Mouse (Mus musculus) left cerebral cortex, adult 18-20 months (tissue): ENCODE data around the gene Mettl7b. TPM values are rescaled to one million over a fixed set of nuclear protein-coding genes. Genes with fewer than 3 reads are reported as not detected.
A peak's percentile ranks its signal among the peaks of the same experiment; 100 is the strongest.

Experiments used
- DNase-seq, 2 experiments: peaks; one replicate each; pipeline ENCODE4 v3.0.0; 2021 to 2022; ENCODE audit warnings: low spot score in 2 of 2, mixed read lengths in 1 of 2
- total RNA-seq, 2 experiments: library from RNA; stranded (reverse); gene quantifications; 2 replicates each; pipeline ENCODE4 v1.2.3; 2021

Mettl7b gene
- total RNA-seq, 2 experiments from 2014 or later, result not detected

DNA sequence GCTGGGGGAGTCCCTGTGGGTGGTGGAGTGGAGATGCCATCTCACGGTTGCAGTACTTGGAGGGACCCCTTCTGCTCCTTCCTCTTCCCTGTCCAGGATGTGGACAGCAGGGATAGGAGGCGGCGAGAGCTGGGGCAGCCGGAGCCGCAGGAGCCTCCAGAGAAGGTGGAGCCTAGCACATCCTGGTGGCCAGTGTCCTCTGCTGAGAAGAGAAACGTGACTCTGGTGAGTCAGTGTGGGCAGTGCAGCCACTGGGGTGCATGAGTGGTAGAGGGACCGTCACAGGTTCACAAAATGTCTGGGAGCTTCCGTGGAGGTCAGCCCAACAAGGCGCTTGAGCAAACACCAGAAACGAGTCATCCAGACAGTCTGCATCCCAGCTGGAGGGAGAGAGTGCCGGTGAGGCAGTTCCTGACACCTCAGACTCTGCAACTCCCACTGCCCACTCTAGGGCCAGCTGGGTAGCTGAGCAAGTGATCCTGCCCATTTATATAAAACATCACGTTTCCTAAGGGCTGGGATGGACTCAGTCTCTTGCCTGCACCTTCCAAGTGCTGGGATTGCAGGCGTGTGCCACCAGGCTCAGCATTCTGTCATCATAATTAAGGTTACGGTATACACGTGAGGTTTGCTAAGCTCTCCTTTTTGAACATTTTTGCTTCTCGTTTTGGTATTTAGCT, 10.4 kb downstream of the Mettl7b start:
- no peak for DNase-seq

DNA sequence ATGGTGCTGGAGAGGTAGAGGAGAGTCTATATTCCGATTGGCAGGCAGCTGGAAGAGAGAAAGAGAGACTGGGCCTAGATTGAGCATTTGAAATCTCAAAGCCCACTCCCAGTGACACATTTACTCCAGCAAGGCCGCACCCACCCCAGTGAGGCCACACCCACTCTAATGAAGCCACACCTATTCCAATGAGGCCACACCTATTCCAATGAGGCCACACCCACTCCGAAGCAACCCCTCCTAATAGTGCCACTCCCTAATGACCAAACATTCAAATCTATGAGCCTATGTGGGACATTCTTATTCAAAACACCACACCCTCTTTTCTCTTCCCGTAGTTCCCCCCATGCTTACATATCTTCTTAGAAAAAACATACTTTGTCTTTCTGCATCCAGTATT, 13.3 kb downstream of the Mettl7b start:
- no peak for DNase-seq

DNA sequence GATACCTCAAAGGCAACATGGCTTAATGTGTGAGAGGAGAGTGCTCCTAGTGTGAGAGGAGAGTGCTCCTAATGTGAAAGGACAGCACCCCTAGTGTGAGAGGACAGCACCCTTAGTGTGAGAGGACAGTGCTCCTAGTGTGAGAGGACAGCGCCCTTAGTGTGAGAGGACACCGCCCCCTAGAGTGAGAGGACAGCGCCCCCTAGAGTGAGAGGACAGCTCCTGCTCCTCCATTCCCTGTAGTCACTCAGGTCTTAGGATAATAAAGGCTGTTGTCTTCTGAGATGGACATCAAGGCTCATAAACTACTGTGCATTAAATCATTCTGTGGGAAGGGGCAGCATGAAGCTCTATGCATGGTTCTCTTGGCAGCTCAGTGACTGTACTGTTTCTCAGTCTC, 15.1 kb downstream of the Mettl7b start:
- DNase-seq, result no peak

DNA sequence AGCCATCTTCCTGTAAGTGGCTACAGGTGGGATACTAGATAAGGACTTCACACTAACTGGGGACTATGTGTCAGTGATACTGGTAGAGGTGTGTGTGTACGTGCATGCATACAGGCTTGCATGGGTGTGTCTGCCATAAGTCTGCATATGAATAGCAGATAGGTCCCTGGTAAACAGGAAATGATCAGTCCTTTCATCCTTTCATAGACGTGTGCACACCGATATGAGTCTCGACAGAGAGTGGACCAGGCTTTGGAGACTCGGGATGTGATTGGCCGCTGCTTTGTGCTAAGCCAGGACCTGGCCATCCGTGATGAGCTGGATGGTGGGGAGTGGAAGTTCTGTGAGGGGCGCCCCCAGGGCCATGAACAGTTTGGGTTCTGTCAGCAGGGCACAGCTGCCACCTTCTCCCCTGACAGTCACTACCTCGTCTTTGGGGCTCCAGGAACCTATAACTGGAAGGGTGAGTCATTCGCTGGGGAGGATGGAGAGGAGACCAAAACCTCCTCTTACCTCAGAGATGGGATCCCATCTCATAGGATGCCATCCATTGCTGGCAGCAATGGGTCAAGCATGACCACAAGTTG, 20.2 kb downstream of the Mettl7b start:
- DNase-seq, result no peak

DNA sequence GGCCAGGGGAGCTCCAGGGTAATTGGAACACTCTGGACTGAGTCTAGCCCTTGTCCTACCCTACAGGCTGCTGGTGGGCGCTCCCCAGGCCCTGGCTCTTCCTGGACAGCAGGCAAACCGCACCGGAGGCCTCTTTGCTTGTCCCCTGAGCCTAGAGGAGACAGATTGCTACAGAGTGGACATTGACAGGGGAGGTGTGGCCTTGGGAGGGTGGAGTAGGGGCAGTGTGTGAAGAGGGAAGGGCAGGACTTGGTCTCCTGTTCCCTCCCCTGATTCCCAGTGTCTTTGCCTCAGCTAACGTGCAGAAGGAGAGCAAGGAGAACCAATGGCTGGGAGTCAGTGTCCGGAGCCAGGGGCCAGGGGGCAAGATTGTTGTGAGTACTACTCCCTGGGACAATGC, 21.8 kb downstream of the Mettl7b start:
- DNase-seq, result no peak

DNA sequence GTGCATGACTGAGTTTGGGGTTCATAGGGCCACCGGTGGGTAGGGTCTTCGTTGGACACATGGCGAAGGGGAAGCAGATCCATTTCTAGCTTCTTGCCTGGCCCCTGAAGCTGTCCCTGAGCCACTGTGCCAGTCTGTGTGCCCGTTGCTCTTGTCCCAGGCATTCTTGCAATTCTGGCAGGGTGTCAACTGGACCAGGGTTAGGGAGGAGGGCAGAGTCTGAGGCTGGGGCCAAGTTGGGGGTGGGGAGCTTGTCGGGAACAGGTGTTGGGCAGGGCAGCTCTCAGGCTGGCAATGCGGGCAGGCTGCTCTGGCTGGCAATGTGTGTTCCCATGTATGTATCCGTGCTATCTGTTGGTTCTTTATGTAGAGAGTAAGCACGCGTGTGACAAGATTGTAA, 22.3 kb downstream of the Mettl7b start:
- DNase-seq, result no peak

DNA sequence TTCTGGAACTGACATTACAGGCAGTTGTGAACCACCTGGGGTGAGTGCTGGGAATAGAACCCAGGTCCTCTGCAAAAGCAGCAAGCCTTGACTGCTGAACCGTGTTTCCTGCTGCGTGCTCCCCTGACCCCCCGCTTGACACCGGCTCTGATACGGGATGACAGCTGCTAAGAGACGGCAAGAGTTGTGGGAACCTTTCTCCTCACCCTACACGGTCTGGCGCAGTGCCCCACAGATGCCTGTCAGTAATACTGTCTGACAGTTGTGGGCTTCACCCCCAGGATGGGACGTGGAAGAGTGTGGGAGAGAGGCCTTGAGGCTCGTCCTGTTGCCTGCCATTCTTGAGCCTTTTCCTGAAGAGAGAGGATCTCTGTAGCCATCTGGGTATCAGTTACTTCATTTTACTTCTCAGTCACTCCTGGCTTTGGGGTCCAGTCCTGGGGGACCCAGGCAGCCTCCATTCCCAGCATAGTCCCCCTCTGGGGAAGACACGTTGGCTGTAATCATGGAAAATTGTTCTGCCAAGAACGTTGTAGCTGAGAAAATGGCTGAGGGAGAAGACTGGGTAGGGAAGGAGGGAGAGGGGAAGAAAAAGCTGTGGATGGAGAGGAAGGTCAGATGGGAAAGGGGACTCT, 22.9 kb downstream of the Mettl7b start:
- DNase-seq, result no peak

DNA sequence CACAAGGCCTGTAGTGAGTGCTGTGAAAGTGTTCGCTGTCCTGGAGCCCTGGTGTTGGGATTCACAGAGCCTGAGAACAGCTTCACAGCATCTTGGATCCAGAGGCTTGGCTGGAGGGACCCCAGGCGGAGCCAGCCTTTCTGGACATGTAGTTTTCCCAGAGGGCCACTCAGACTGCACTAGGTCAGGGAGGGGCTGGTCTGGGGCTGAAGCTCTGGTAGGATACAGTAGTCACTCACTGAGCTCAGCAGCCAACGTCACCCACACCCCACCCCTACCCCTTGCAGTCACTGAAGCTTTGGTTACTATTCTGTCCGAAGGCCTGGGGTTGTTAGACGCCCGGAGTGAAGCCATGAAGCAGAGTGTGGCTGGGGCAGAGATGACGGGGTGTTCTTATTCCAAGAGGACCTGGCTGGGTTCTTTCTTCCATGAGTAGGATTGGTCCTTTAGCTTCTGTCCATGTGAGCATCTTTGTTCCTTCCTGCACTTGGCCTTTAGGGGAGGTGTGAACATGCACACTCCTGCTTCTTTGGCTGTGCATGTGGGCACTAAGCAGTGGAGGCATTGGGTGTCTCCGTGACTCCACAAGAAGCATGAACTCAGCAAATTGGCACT, 24.9 kb downstream of the Mettl7b start:
- DNase-seq, result no peak

DNA sequence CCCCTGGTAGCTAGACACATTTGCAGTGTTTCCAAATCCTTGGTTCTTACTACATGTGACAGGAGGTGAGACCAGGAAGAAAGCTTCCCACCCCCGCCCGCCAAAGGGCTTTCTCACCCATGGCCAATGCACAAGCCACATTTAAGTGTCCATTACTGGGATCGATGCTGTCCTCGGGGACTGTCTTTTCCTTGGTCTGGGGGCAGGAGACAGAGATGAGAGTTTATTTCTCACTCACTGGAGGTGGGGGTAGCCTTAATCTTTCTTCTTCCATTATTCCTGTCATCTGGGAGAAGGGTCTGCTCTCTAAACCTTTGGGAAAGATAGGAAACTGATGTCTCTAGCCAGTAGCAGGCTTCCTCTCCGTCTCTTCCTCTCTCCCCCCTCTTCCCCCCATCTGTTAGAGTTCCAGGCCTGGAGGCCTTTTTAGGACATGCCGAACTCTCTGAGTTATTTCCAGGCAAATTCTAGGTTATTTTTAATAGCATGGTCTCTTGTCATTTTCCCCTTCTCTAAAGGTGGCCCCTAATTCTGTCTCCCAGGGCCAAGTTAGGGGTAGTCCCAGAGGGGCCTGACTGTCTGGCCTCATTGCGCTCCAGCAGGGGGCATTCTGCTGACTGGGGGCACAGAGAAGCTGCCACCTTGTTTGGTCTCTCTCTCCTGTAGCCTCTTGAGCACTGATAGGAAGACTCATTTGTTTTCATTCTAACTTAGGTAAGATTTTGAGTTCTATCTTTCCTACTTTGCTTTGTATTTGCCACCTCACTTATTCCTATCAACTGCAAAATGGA, 25.6 kb downstream of the Mettl7b start:
- DNase-seq, result no peak

DNA sequence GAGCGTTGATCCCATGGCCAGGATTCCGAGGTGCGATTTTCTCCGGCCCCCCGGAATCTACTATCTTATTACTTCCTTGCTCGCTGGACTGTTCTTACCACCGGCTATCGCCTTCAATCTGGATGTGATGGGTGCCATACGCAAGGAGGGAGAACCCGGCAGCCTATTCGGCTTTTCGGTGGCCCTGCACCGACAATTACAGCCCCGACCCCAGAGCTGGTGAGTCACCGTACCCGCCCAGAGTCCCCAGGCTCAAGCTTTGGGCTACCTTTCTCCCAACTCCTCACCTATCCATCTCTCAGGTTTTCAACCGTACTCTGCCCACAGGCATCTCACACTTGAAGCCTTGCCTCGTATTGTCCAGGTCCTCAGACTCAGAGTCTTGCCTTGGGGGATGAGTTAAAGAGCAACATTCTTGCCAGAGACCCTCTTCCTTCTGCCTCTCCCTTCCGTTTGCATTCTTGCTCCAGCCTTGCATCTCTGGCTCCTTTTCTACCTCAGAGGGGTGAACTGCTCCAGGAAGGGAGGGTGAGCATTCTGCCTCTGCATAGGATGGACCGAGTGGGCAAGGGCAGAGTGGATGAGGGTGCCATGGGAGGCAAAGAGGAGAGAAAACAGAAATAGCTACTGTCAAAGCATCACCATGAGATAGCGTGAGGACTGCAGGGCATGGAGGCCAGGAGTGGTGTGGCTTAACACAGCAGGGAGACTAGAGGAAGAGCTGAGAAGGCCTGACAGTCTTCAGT, 26.6 kb downstream of the Mettl7b start:
- DNase-seq, result no peak

DNA sequence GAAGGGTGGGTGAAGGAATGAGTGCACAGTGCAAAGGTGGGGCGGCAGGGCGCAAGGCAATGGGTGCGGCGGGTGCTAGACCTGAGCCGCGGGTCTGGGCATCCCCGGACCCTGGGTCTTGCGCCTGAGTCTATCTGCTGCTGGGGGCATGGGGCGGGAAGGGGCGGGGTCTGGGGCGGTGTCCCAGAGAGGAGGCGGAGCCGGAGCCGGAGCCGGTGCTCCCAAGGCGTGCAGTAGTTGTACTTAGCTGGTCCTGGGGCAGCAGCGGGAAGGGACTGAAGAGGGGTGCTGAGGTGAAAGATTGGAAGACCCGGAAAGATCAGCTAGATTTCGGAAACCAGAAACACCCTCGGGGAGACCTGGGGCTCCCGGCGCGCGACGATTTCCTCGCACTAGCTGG, 27.2 kb downstream of the Mettl7b start, which contains the start of gene Itga7:
Itga7 (plus strand) TSS at position 245 of the 400 bp plus-strand sequence.
- DNase-seq, result no peak

DNA sequence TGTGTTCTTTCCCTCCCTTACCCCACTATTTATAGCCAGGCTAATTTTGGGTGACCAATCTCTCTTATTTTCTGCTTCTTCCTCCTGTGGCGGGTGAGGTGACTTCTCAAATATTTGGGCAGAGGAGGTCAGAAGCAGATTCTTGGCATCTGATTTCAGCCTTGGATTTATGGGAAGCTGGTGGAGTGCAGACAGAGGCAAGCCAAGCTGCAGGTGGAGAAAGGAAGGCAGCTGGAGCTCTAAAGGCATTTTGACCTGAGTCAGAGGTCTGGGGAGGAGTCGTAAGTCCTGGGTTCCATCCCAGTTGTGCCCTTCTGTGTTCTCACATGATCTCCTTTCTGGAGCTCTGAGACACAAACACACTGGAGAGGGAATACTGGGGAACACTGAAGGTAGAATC, 29.3 kb downstream of the Mettl7b start:
- DNase-seq, result no peak

DNA sequence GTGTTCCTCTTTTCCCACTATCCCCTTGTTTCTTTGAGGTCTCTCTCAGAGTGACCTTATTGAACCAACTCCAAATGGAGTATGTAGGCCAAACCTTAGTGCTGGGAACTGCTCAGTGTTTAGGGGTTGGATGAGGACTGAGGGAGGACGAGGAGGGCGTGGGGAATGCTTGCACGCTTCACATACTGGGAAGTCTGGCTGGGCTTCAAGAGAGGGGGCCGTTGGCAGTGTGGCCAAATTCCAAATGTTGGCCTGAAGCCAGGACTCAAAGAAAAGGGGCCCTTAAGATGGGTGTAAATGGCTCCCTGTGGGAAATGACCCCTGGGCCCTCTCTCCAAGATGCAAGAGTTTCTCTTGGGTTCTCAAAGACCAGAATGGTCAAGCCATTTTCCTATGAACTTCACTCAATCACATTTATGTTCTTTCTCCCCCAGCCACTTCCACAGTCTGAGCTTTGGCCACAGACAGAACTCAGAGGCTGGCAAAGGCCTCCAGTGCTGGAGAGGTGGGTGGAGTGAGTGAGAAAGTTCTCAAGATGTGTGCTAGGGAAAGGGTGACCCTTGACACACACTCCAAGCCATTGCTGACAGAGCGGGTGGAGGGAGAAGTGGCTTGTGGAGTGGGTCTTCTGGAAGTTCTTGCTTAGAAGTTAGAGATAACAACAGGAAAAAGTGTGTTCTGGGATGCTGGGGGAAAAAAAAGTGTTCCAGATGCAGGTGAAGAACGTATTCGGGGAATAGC, 31.0 kb downstream of the Mettl7b start:
- DNase-seq, result no peak

DNA sequence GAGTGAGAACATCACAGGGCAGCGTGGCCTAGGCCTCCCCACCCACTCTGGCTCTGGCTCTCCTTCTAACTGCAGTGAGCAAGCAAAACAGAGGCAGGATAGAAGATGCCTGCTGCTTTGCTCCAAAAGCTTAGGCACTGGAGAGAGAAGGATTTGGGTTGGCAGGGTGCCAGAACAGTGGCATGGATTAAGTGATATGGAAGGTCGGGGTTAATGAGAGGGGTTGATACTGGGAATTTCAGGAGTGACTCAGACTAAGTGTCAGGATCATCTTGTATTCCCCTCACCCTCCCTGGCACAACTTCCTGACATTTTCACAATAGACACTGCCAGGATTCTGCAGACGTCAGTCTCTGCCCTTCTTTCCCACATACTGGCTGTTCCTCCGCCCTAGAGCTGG, 32.4 kb downstream of the Mettl7b start:
- no peak for DNase-seq

DNA sequence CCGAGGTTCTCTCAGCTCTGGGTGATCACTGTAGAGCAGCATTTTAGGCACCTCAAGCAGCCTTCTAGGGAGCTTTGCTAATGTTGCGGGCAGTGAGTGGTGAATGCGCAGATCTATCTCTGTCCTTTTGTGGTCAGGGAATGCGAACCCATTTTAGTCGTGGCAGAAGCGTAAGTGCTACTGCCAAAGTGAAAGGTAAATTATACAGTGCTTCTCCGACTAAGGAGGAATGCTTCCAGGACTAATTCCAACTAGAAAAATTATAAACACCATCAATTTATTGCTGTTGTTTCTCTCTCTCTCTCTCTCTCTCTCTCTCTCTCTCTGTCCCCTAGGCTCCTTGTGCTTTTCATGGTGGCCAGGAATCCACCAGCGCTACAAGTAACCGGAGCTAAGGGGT, 36.9 kb downstream of the Mettl7b start, which contains the start of gene Bloc1s1:
Bloc1s1 (minus strand) TSS at position 101 of the 400 bp plus-strand sequence.
- DNase-seq, result no peak

DNA sequence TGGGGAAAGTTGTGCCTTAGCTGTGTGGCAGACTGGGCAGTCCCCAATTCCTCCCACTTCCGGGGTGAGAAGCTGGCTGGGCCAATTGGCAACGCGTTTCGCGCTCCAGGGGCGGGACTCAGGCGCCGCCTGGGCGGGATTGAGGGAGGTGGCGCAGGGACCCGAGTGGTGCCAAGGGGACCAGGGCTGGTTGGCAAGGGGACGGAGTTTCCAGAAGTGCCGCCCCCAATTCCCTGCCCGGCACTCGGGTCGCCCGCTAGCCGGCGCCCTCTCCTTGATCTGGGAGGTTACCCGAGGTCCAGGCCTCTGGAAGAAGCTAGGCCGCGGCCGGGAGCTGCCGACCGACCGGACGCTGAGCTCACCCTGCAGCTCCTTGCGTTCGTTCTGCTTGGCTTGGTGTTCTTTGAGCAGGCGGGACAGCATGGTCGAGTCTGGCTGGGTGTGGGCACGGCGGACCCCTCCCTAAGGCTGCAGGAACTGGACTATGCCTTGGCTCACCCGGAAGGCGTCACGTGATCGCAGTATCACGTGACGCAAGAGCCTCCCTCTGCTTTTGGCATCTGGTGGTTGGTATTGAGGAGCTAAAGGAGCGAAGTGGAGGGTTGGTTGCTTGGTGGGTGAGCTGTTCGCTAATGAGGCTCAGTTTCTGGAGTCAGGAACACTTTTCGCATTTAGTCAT, 37.6 kb downstream of the Mettl7b start:
- DNase-seq, result peak; percentile 92 to 93

DNA sequence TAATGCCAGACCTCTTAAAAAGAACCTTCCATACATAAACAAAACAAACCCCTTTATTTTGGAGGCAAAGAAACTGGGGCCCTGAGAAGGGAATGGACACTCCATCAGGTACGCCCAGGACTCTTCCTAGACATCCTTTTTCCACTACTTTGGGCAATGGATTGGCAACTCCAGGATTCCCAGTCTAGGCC, 38.1 kb downstream of the Mettl7b start, which contains the start of gene Rdh5:
Rdh5 (minus strand) TSS at position 67 of the 191 bp plus-strand sequence.
- DNase-seq, result no peak

DNA sequence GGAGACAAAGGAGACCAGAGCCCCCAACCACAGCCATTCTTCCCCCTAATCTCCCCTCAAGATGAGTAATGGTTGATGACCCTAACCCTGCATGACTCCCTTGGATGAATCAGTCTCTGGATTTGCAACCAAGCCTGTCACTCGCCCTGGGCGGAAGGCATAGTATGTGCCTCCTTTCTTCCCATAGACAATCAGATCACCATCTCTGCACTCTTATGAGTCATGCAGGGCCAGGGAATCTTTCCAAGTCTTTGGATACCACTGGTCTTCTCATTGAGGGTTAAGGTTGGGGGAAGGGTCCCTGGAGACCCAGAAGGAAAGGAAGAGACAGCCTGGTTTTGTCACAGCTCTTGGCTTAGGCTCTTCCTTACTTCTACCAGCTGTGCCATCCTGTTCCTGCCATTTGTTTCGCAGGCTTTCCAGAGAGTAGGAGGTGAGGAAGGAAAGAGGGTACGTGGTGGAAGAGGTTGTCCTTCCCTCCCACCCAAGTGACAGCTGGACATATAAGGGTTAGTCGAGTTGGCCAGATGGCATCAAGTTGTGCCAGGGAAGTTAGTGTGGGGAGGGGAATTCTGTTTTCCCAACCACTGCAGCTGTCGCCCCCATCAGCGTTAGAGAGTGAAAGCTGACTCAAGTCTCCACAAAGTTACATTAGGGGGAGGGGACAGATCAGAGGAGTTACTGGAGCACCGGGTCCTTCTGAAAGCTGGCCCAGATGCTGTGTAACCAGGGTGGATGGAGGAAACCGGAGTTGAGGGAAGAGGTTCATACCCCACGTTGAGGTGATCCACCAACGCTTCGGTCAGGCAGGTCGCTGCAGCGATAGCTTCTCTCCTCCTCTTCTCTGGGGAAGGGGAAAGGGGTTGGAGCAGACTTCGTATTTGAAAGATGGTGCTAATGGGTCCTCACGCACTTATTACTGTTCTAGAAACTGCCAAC, 38.6 kb downstream of the Mettl7b start:
- DNase-seq, result no peak

DNA sequence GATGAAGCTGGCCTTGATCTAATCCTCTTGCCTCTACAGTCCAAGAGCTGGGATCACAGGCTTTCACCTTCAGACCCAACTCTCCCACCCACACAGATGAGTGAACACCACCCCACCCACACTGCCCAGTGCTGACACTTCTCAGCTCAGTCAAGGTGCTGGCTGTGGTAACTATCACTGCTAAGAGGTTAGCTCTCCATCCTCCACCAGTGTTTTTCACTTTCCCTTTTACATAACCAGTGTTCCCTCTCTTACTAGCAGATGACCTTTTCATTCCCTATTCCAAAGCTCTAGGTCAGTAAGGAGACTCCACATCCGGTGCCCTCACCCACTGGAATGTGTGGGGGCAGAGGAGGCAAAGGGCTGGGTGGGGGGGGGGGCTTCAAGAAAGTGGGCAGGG, 39.5 kb downstream of the Mettl7b start:
- DNase-seq, result no peak
